Mouse (Mus musculus): Measurements from ENCODE around the gene Aff4. TPM values are rescaled to one million over a fixed set of nuclear protein-coding genes. Genes with fewer than 3 reads are reported as not detected.

Aff4 gene
- total and polyA plus RNA-seq, 3 experiments: 19.8 to 50.6 (median 22.1) TPM

GRCm38 (mm10) chr11:53393856-53394255 lies 43.2 kb downstream of the Aff4 start:
- no peaks in the 10 kb centered on the region for H3K9me3 ChIP-seq (replicated peaks; ENCODE audit: low read length)
- no peak overlapping the region for H3K4me3 ChIP-seq (replicated peaks in 1 of 3; ENCODE audit: low read depth in 2 of 3, low read length in 2 of 3, poor library complexity in 1 of 3)
- no peak overlapping the region for H3K27ac ChIP-seq (ENCODE audit: insufficient read depth, low read depth)
- H3K4me2 ChIP-seq (ENCODE audit: insufficient read depth, low read depth, poor library complexity, severe bottlenecking): no peak overlapping the region
- peaks cover 23 to 65% of the 10 kb centered on the region in 2 experiments for H3K36me3 ChIP-seq (replicated peaks in 1 of 2; ENCODE audit: control insufficient read depth in 1 of 2, insufficient read depth in 1 of 2, low read length in 1 of 2)
- dilution Hi-C loops (cut with MboI; ENCODE audit: extremely low pct_ligation_motif_present, extremely low pct_unique_long_range_greater_than_20kb, low sequenced_read_pairs) (no loop called here), in situ Hi-C loops (cut with MboI; ENCODE audit: low pct_ligation_motif_present, low pct_unique_long_range_greater_than_20kb, low sequenced_read_pairs) (no loop called here)
- H3K27me3 ChIP-seq (replicated peaks): no peaks in the 10 kb centered on the region
- no peak for TF ChIP-seq ETS1 (conservative IDR thresholded peaks at IDR 0.05; ENCODE audit: low read depth, low read length)
- no peak for TF ChIP-seq USF1 (IDR thresholded peaks at IDR 0.05; ENCODE audit: low read depth, low read length)
- no peak for DNase-seq (ENCODE audit: extremely low read depth)
- peaks cover under 1% of the 10 kb centered on the region; the same call in 1 of the 2 replicates for H3K79me2 ChIP-seq (replicated peaks; ENCODE audit: control insufficient read depth, extremely low read depth, insufficient read depth, poor library complexity, severe bottlenecking)
- no peak overlapping the region for H3K9ac ChIP-seq (ENCODE audit: insufficient read depth, low read depth)
- no peaks in the 10 kb centered on the region for H3K4me1 ChIP-seq (ENCODE audit: control insufficient read depth in 1 of 2, insufficient read depth in 2 of 2)

- H3K36me3 ChIP-seq (replicated peaks in 1 of 2; ENCODE audit: control insufficient read depth in 1 of 2, insufficient read depth in 1 of 2, low read length in 1 of 2): peaks cover 66 to 85% of the 10 kb centered on the region in 2 experiments
- dilution Hi-C loops (cut with MboI; ENCODE audit: extremely low pct_ligation_motif_present, extremely low pct_unique_long_range_greater_than_20kb, low sequenced_read_pairs): no loop called here
- in situ Hi-C loops (cut with MboI; ENCODE audit: low pct_ligation_motif_present, low pct_unique_long_range_greater_than_20kb, low sequenced_read_pairs): no loop called here
These were observed 53.0 kb downstream of the Aff4 start for GRCm38 (mm10) chr11:53403638-53404037.

GRCm38 (mm10) chr11:53411738-53412137 lies 61.1 kb downstream of the Aff4 start:
- no peaks in the 10 kb centered on the region for H3K9me3 ChIP-seq (replicated peaks; ENCODE audit: low read length)
- no peaks in the 10 kb centered on the region; the same call in 1 of the 2 replicates for H3K79me2 ChIP-seq (replicated peaks; ENCODE audit: control insufficient read depth, extremely low read depth, insufficient read depth, poor library complexity, severe bottlenecking)
- peak; percentile 44 for DNase-seq (ENCODE audit: extremely low read depth)
- no peak overlapping the region for H3K4me3 ChIP-seq (replicated peaks in 1 of 3; ENCODE audit: low read depth in 2 of 3, low read length in 2 of 3, poor library complexity in 1 of 3)
- H3K9ac ChIP-seq (ENCODE audit: insufficient read depth, low read depth): no peak overlapping the region
- no peaks in the 10 kb centered on the region for H3K4me1 ChIP-seq (ENCODE audit: control insufficient read depth in 1 of 2, insufficient read depth in 2 of 2)
- H3K27me3 ChIP-seq (replicated peaks): no peaks in the 10 kb centered on the region
- H3K4me2 ChIP-seq (ENCODE audit: insufficient read depth, low read depth, poor library complexity, severe bottlenecking): no peak overlapping the region
- H3K36me3 ChIP-seq (replicated peaks in 1 of 2; ENCODE audit: control insufficient read depth in 1 of 2, insufficient read depth in 1 of 2, low read length in 1 of 2): peaks cover 73 to 91% of the 10 kb centered on the region in 2 experiments
- in situ Hi-C loops (cut with MboI; ENCODE audit: low pct_ligation_motif_present, low pct_unique_long_range_greater_than_20kb, low sequenced_read_pairs) (no loop called here), dilution Hi-C loops (cut with MboI; ENCODE audit: extremely low pct_ligation_motif_present, extremely low pct_unique_long_range_greater_than_20kb, low sequenced_read_pairs) (no loop called here)
- no peak overlapping the region for H3K27ac ChIP-seq (ENCODE audit: insufficient read depth, low read depth)
- TF ChIP-seq USF2 (conservative IDR thresholded peaks at IDR 0.05; ENCODE audit: low read depth, low read length) (no peak), SMC3 (IDR thresholded peaks at IDR 0.05; ENCODE audit: low read depth, low read length) (peak; percentile 57), E2F4 (IDR thresholded peaks at IDR 0.05; ENCODE audit: insufficient replicate concordance, low read depth, low read length) (no peak), RCOR1 (conservative IDR thresholded peaks at IDR 0.05; ENCODE audit: low read depth, low read length) (no peak), CTCF (conservative IDR thresholded peaks at IDR 0.05 in 1 of 2, IDR thresholded peaks at IDR 0.05 in 1 of 2; ENCODE audit: low read depth in 2 of 2, low read length in 2 of 2) (peak; percentile 59 to 76; a peak in 3 of 4 replicates), USF1 (IDR thresholded peaks at IDR 0.05; ENCODE audit: low read depth, low read length) (no peak), JUND (conservative IDR thresholded peaks at IDR 0.05; ENCODE audit: low read depth, low read length) (no peak), RAD21 (IDR thresholded peaks at IDR 0.05; ENCODE audit: low read depth, low read length) (peak; percentile 43), TCF12 (IDR thresholded peaks at IDR 0.05; ENCODE audit: low read depth, low read length) (no peak)

More at GRCm38 (mm10) chr11:53403638-53404037, 53.0 kb downstream of the Aff4 start:
- H3K9me3 ChIP-seq (replicated peaks; ENCODE audit: low read length): no peaks in the 10 kb centered on the region
- TF ChIP-seq JUND (conservative IDR thresholded peaks at IDR 0.05; ENCODE audit: low read depth, low read length): no peak
- TF ChIP-seq POLR2A (IDR thresholded peaks at IDR 0.05; ENCODE audit: low read depth, low read length): no peak
- no peak for TF ChIP-seq CTCF (conservative IDR thresholded peaks at IDR 0.05 in 1 of 2, IDR thresholded peaks at IDR 0.05 in 1 of 2; ENCODE audit: low read depth in 2 of 2, low read length in 2 of 2)
- no peak for TF ChIP-seq USF1 (IDR thresholded peaks at IDR 0.05; ENCODE audit: low read depth, low read length)
- TF ChIP-seq EP300 (IDR thresholded peaks at IDR 0.05; ENCODE audit: low read length): no peak
- no peak for TF ChIP-seq UBTF (IDR thresholded peaks at IDR 0.05; ENCODE audit: low read depth, low read length)
- no peak for TF ChIP-seq CHD2 (IDR thresholded peaks at IDR 0.05; ENCODE audit: low read length)
- no peak for TF ChIP-seq NRF1 (IDR thresholded peaks at IDR 0.05; ENCODE audit: low read depth, low read length)
- no peak for TF ChIP-seq RAD21 (IDR thresholded peaks at IDR 0.05; ENCODE audit: low read depth, low read length)
- no peaks in the 10 kb centered on the region; the same call in 1 of the 2 replicates for H3K79me2 ChIP-seq (replicated peaks; ENCODE audit: control insufficient read depth, extremely low read depth, insufficient read depth, poor library complexity, severe bottlenecking)
- H3K4me3 ChIP-seq (replicated peaks in 1 of 3; ENCODE audit: low read depth in 2 of 3, low read length in 2 of 3, poor library complexity in 1 of 3): no peak overlapping the region
- no peaks in the 10 kb centered on the region for H3K27me3 ChIP-seq (replicated peaks)
- H3K27ac ChIP-seq (ENCODE audit: insufficient read depth, low read depth): no peak overlapping the region
- H3K4me2 ChIP-seq (ENCODE audit: insufficient read depth, low read depth, poor library complexity, severe bottlenecking): no peak overlapping the region
- no peaks in the 10 kb centered on the region for H3K4me1 ChIP-seq (ENCODE audit: control insufficient read depth in 1 of 2, insufficient read depth in 2 of 2)
- no peak for DNase-seq (ENCODE audit: extremely low read depth)
- no peak overlapping the region; the same call in 1 of the 2 replicates for H3K9ac ChIP-seq (ENCODE audit: insufficient read depth, low read depth)
